Mouse (Mus musculus): ENCODE results near the gene Erc2. TPM values are rescaled to one million over a fixed set of nuclear protein-coding genes. Genes with fewer than 3 reads are reported as not detected.

Gene Erc2
- polyA plus RNA-seq, 1 experiment from 2014 or later: 12.7 TPM

- Histone ChIP-seq H3K4me3 (ENCODE audit: low read depth, low read length) (no peak overlapping the region), H3K36me3 (ENCODE audit: control insufficient read depth, insufficient read depth, low read length) (no peaks in the 10 kb centered on the region), H3K9ac (ENCODE audit: low read length) (no peak overlapping the region), H3K27me3 (ENCODE audit: control insufficient read depth, insufficient read depth, low read length) (no peaks in the 10 kb centered on the region), H3K27ac (ENCODE audit: low read depth, low read length) (no peak overlapping the region), H3K4me1 (replicated peaks; ENCODE audit: control insufficient read depth, insufficient read depth, low read length) (no peaks in the 10 kb centered on the region), H3K9me3 (ENCODE audit: control insufficient read depth, low read length) (no peaks in the 10 kb centered on the region), H3K4me2 (ENCODE audit: low read depth, low read length, severe bottlenecking) (no peak overlapping the region)
- WGBS: 88% methylated on average over 1 of the region's 1 CpGs
- DNase-seq (ENCODE audit: low spot score): no peak
- no peak for ATAC-seq (replicated peaks; ENCODE audit: low FRiP score)
These were observed 311.3 kb downstream of the Erc2 start for GRCm38 (mm10) chr14:27933533-27933932.

GRCm38 (mm10) chr14:27935714-27936113 lies 313.5 kb downstream of the Erc2 start:
- no peak overlapping the region for H3K9ac ChIP-seq (ENCODE audit: low read length)
- no peak for ATAC-seq (replicated peaks; ENCODE audit: low FRiP score)
- H3K27me3 ChIP-seq (ENCODE audit: control insufficient read depth, insufficient read depth, low read length): no peaks in the 10 kb centered on the region
- no peak overlapping the region for H3K4me2 ChIP-seq (ENCODE audit: low read depth, low read length, severe bottlenecking)
- no peak for DNase-seq (ENCODE audit: low spot score)
- no peaks in the 10 kb centered on the region for H3K36me3 ChIP-seq (ENCODE audit: control insufficient read depth, insufficient read depth, low read length)
- 94% methylated on average over 3 of the region's 3 CpGs for WGBS
- no peak overlapping the region for H3K27ac ChIP-seq (ENCODE audit: low read depth, low read length)
- H3K9me3 ChIP-seq (ENCODE audit: control insufficient read depth, low read length): no peaks in the 10 kb centered on the region
- H3K4me3 ChIP-seq (ENCODE audit: low read depth, low read length): no peak overlapping the region
- H3K4me1 ChIP-seq (replicated peaks; ENCODE audit: control insufficient read depth, insufficient read depth, low read length): no peaks in the 10 kb centered on the region

GRCm38 (mm10) chr14:27937922-27938321 lies 315.7 kb downstream of the Erc2 start:
- H3K27me3 ChIP-seq (ENCODE audit: control insufficient read depth, insufficient read depth, low read length): no peaks in the 10 kb centered on the region

GRCm38 (mm10) chr14:27945276-27945675 lies 323.0 kb downstream of the Erc2 start:
- H3K4me1 ChIP-seq (replicated peaks; ENCODE audit: control insufficient read depth, insufficient read depth, low read length): no peaks in the 10 kb centered on the region
- H3K4me3 ChIP-seq (ENCODE audit: low read depth, low read length): no peak overlapping the region
- no peaks in the 10 kb centered on the region for H3K9me3 ChIP-seq (ENCODE audit: control insufficient read depth, low read length)
- 21% methylated on average over 1 of the region's 1 CpGs for WGBS
- no peaks in the 10 kb centered on the region for H3K27me3 ChIP-seq (ENCODE audit: control insufficient read depth, insufficient read depth, low read length)
- no peak for DNase-seq (ENCODE audit: low spot score)
- H3K27ac ChIP-seq (ENCODE audit: low read depth, low read length): no peak overlapping the region
- H3K4me2 ChIP-seq (ENCODE audit: low read depth, low read length, severe bottlenecking): no peak overlapping the region
- H3K36me3 ChIP-seq (ENCODE audit: control insufficient read depth, insufficient read depth, low read length): no peaks in the 10 kb centered on the region
- no peak for ATAC-seq (replicated peaks; ENCODE audit: low FRiP score)
- H3K9ac ChIP-seq (ENCODE audit: low read length): no peak overlapping the region

More at GRCm38 (mm10) chr14:27937922-27938321, 315.7 kb downstream of the Erc2 start:
- no peak for DNase-seq (ENCODE audit: low spot score)
- Histone ChIP-seq H3K36me3 (ENCODE audit: control insufficient read depth, insufficient read depth, low read length) (no peaks in the 10 kb centered on the region), H3K4me3 (ENCODE audit: low read depth, low read length) (no peak overlapping the region), H3K27ac (ENCODE audit: low read depth, low read length) (no peak overlapping the region), H3K4me2 (ENCODE audit: low read depth, low read length, severe bottlenecking) (no peak overlapping the region), H3K9me3 (ENCODE audit: control insufficient read depth, low read length) (no peaks in the 10 kb centered on the region), H3K4me1 (replicated peaks; ENCODE audit: control insufficient read depth, insufficient read depth, low read length) (no peaks in the 10 kb centered on the region), H3K9ac (ENCODE audit: low read length) (no peak overlapping the region)
- no peak for ATAC-seq (replicated peaks; ENCODE audit: low FRiP score)
- 61% methylated on average over 2 of the region's 2 CpGs for WGBS

GRCm38 (mm10) chr14:27946211-27946610 lies 324.0 kb downstream of the Erc2 start:
- no peaks in the 10 kb centered on the region for H3K36me3 ChIP-seq (ENCODE audit: control insufficient read depth, insufficient read depth, low read length)
- WGBS: 73% methylated on average over 5 of the region's 5 CpGs
- no peak for DNase-seq (ENCODE audit: low spot score)
- ATAC-seq (replicated peaks; ENCODE audit: low FRiP score): no peak
- no peak overlapping the region for H3K27ac ChIP-seq (ENCODE audit: low read depth, low read length)
- no peaks in the 10 kb centered on the region for H3K9me3 ChIP-seq (ENCODE audit: control insufficient read depth, low read length)
- no peak overlapping the region for H3K4me2 ChIP-seq (ENCODE audit: low read depth, low read length, severe bottlenecking)
- no peaks in the 10 kb centered on the region for H3K27me3 ChIP-seq (ENCODE audit: control insufficient read depth, insufficient read depth, low read length)
- H3K4me1 ChIP-seq (replicated peaks; ENCODE audit: control insufficient read depth, insufficient read depth, low read length): no peaks in the 10 kb centered on the region
- H3K9ac ChIP-seq (ENCODE audit: low read length): no peak overlapping the region
- H3K4me3 ChIP-seq (ENCODE audit: low read depth, low read length): no peak overlapping the region

GRCm38 (mm10) chr14:27948391-27948790 lies 326.2 kb downstream of the Erc2 start:
- H3K4me3 ChIP-seq (ENCODE audit: low read depth, low read length): no peak overlapping the region
- H3K27me3 ChIP-seq (ENCODE audit: control insufficient read depth, insufficient read depth, low read length): no peaks in the 10 kb centered on the region
- H3K4me1 ChIP-seq (replicated peaks; ENCODE audit: control insufficient read depth, insufficient read depth, low read length): no peaks in the 10 kb centered on the region
- no peak overlapping the region for H3K4me2 ChIP-seq (ENCODE audit: low read depth, low read length, severe bottlenecking)
- H3K9ac ChIP-seq (ENCODE audit: low read length): no peak overlapping the region
- WGBS: 74% methylated on average over 8 of the region's 8 CpGs
- no peaks in the 10 kb centered on the region for H3K36me3 ChIP-seq (ENCODE audit: control insufficient read depth, insufficient read depth, low read length)
- ATAC-seq (replicated peaks; ENCODE audit: low FRiP score) (no peak), DNase-seq (ENCODE audit: low spot score) (peak; percentile 61)
- H3K9me3 ChIP-seq (ENCODE audit: control insufficient read depth, low read length): no peaks in the 10 kb centered on the region
- H3K27ac ChIP-seq (ENCODE audit: low read depth, low read length): no peak overlapping the region

- Histone ChIP-seq H3K9me3 (ENCODE audit: control insufficient read depth, low read length) (no peaks in the 10 kb centered on the region), H3K4me1 (replicated peaks; ENCODE audit: control insufficient read depth, insufficient read depth, low read length) (no peaks in the 10 kb centered on the region), H3K36me3 (ENCODE audit: control insufficient read depth, insufficient read depth, low read length) (no peaks in the 10 kb centered on the region), H3K27ac (ENCODE audit: low read depth, low read length) (no peak overlapping the region), H3K9ac (ENCODE audit: low read length) (no peak overlapping the region), H3K4me2 (ENCODE audit: low read depth, low read length, severe bottlenecking) (no peak overlapping the region), H3K27me3 (ENCODE audit: control insufficient read depth, insufficient read depth, low read length) (no peaks in the 10 kb centered on the region), H3K4me3 (ENCODE audit: low read depth, low read length) (no peak overlapping the region)
- DNase-seq (ENCODE audit: low spot score) (no peak), ATAC-seq (replicated peaks; ENCODE audit: low FRiP score) (no peak)
These were observed 331.6 kb downstream of the Erc2 start for GRCm38 (mm10) chr14:27953814-27954213.

- Histone ChIP-seq H3K36me3 (ENCODE audit: control insufficient read depth, insufficient read depth, low read length) (no peaks in the 10 kb centered on the region), H3K4me2 (ENCODE audit: low read depth, low read length, severe bottlenecking) (no peak overlapping the region), H3K4me3 (ENCODE audit: low read depth, low read length) (no peak overlapping the region), H3K27me3 (ENCODE audit: control insufficient read depth, insufficient read depth, low read length) (no peaks in the 10 kb centered on the region), H3K9ac (ENCODE audit: low read length) (no peak overlapping the region), H3K9me3 (ENCODE audit: control insufficient read depth, low read length) (no peaks in the 10 kb centered on the region), H3K27ac (ENCODE audit: low read depth, low read length) (no peak overlapping the region), H3K4me1 (replicated peaks; ENCODE audit: control insufficient read depth, insufficient read depth, low read length) (no peaks in the 10 kb centered on the region)
- DNase-seq (ENCODE audit: low spot score) (no peak), ATAC-seq (replicated peaks; ENCODE audit: low FRiP score) (no peak)
- 75% methylated on average over 2 of the region's 2 CpGs for WGBS
These were observed 334.6 kb downstream of the Erc2 start for GRCm38 (mm10) chr14:27956801-27957200.

- WGBS: 93% methylated on average over 6 of the region's 6 CpGs
- no peak overlapping the region for H3K4me3 ChIP-seq (ENCODE audit: low read depth, low read length)
- no peak for DNase-seq (ENCODE audit: low spot score)
These were observed 351.5 kb downstream of the Erc2 start for GRCm38 (mm10) chr14:27973701-27974100.

More at GRCm38 (mm10) chr14:27973701-27974100, 351.5 kb downstream of the Erc2 start:
- no peak overlapping the region for H3K4me2 ChIP-seq (ENCODE audit: low read depth, low read length, severe bottlenecking)
- H3K27ac ChIP-seq (ENCODE audit: low read depth, low read length): no peak overlapping the region
- no peak overlapping the region for H3K9ac ChIP-seq (ENCODE audit: low read length)
- no peaks in the 10 kb centered on the region for H3K9me3 ChIP-seq (ENCODE audit: control insufficient read depth, low read length)
- no peaks in the 10 kb centered on the region for H3K4me1 ChIP-seq (replicated peaks; ENCODE audit: control insufficient read depth, insufficient read depth, low read length)
- no peaks in the 10 kb centered on the region for H3K36me3 ChIP-seq (ENCODE audit: control insufficient read depth, insufficient read depth, low read length)
- no peak for ATAC-seq (replicated peaks; ENCODE audit: low FRiP score)
- H3K27me3 ChIP-seq (ENCODE audit: control insufficient read depth, insufficient read depth, low read length): no peaks in the 10 kb centered on the region
